8 mouse cellular contexts compared by ENCODE assay signal in genomic region chrX:134275715-134276114, GRCm38 (mm10). TPM values are rescaled to one million over a fixed set of nuclear protein-coding genes. Genes with fewer than 3 reads are reported as not detected.
DNase-seq lines count a peak whose midpoint lies in the region; ATAC-seq and TF ChIP-seq lines count a peak whose summit lies in the region.

No protein-coding gene starts in this region.

- in situ Hi-C loops in CH12.LX (cut with MboI; ENCODE audit: low pct_ligation_motif_present, low pct_unique_long_range_greater_than_20kb, low sequenced_read_pairs), result no loop called here

- dilution Hi-C loops in CH12.LX (cut with MboI; ENCODE audit: extremely low pct_ligation_motif_present, extremely low pct_unique_long_range_greater_than_20kb, low sequenced_read_pairs), result no loop called here

- TF ChIP-seq EP300 in CH12.LX (IDR thresholded peaks at IDR 0.05; ENCODE audit: low read length), result no peak
- TF ChIP-seq EP300 in liver, embryonic 14.5 days (IDR thresholded peaks at IDR 0.05; ENCODE audit: low read depth), result no peak

- DNase-seq in CH12.LX (ENCODE audit: extremely low read depth), result peak; percentile 52
- peak; percentile 4 for DNase-seq in hindbrain, postnatal 0 days (ENCODE audit: low spot score)
- DNase-seq in liver, embryonic 14.5 days (ENCODE audit: low read depth in 3 of 3, low spot score in 3 of 3), result no peak
- DNase-seq in thymus, postnatal 25 days, result no peak
- DNase-seq in natural killer cell, adult 2 months (ENCODE audit: low spot score in 2 of 2), result no peak

- peaks cover 8% of the 10 kb centered on the region for H3K4me1 ChIP-seq in erythroblast, embryonic 14.5 days (ENCODE audit: control insufficient read depth)
- H3K4me1 ChIP-seq in CH12.LX (ENCODE audit: control insufficient read depth in 1 of 2, insufficient read depth in 2 of 2), result peaks cover 0 to 6% of the 10 kb centered on the region in 2 experiments; a peak in 1 of 4 replicates
- H3K4me1 ChIP-seq in embryonic facial prominence, embryonic 15.5 days, result no peaks in the 10 kb centered on the region
- H3K4me1 ChIP-seq in hindbrain, postnatal 0 days (ENCODE audit: insufficient read depth, low read length), result no peaks in the 10 kb centered on the region
- peaks cover 0 to 6% of the 10 kb centered on the region in 2 experiments; a peak in 1 of 4 replicates for H3K4me1 ChIP-seq in liver, embryonic 14.5 days (replicated peaks; ENCODE audit: control insufficient read depth in 2 of 2, insufficient read depth in 2 of 2, low read length in 1 of 2)

- 14% methylated on average over 6 of the region's 6 CpGs for WGBS in embryonic facial prominence, embryonic 15.5 days
- WGBS in hindbrain, postnatal 0 days, result 34% methylated on average over 6 of the region's 6 CpGs
- 31% methylated on average over 6 of the region's 6 CpGs for WGBS in liver, embryonic 14.5 days (ENCODE audit: insufficient replicate concordance)

- no peak for TF ChIP-seq POLR2A in CH12.LX (IDR thresholded peaks at IDR 0.05; ENCODE audit: low read depth, low read length)

- peak overlapping the region; percentile 67 for H3K4me3 ChIP-seq in erythroblast, embryonic 14.5 days (replicated peaks)
- H3K4me3 ChIP-seq in CH12.LX (replicated peaks in 1 of 3; ENCODE audit: low read depth in 2 of 3, low read length in 2 of 3, poor library complexity in 1 of 3), result peak overlapping the region; percentile 54 to 75 (median 66)
- H3K4me3 ChIP-seq in embryonic facial prominence, embryonic 15.5 days (replicated peaks), result peak overlapping the region; percentile 44; the same call in 1 of the 2 replicates
- H3K4me3 ChIP-seq in hindbrain, postnatal 0 days (ENCODE audit: low read length), result no peak overlapping the region
- H3K4me3 ChIP-seq in liver, embryonic 14.5 days (ENCODE audit: insufficient read depth in 1 of 2, low read depth in 2 of 2, low read length in 2 of 2), result peak overlapping the region in 1 of 2 experiments; percentile 62; a peak in 1 of 4 replicates

- H3K9ac ChIP-seq in CH12.LX (ENCODE audit: insufficient read depth, low read depth), result peak overlapping the region; percentile 46; the same call in 1 of the 2 replicates
- H3K9ac ChIP-seq in embryonic facial prominence, embryonic 15.5 days, result no peak overlapping the region
- H3K9ac ChIP-seq in hindbrain, postnatal 0 days (replicated peaks; ENCODE audit: low read length), result no peak overlapping the region
- H3K9ac ChIP-seq in liver, embryonic 14.5 days (replicated peaks), result no peak overlapping the region

- H3K27me3 ChIP-seq in erythroblast, embryonic 14.5 days (ENCODE audit: control insufficient read depth), result no peaks in the 10 kb centered on the region
- no peaks in the 10 kb centered on the region for H3K27me3 ChIP-seq in CH12.LX (replicated peaks)
- H3K27me3 ChIP-seq in embryonic facial prominence, embryonic 15.5 days, result no peaks in the 10 kb centered on the region
- H3K27me3 ChIP-seq in hindbrain, postnatal 0 days (ENCODE audit: insufficient read depth, low read length), result no peaks in the 10 kb centered on the region
- H3K27me3 ChIP-seq in liver, embryonic 14.5 days (ENCODE audit: control insufficient read depth, insufficient read depth, low read length), result no peaks in the 10 kb centered on the region

- ATAC-seq in erythroblast, adult 5-6 weeks (replicated peaks; ENCODE audit: low FRiP score, poor library complexity, severe bottlenecking), result no peak
- ATAC-seq in embryonic facial prominence, embryonic 15.5 days (ENCODE audit: insufficient number of reproducible peaks, low FRiP score, low TSS enrichment, low read depth), result no peak
- no peak for ATAC-seq in hindbrain, postnatal 0 days
- no peak for ATAC-seq in liver, embryonic 14.5 days (ENCODE audit: insufficient read depth)

- H3K4me2 ChIP-seq in CH12.LX (ENCODE audit: insufficient read depth, low read depth, poor library complexity, severe bottlenecking), result peak overlapping the region; percentile 81
- H3K4me2 ChIP-seq in embryonic facial prominence, embryonic 15.5 days (replicated peaks), result peak overlapping the region; percentile 43
- H3K4me2 ChIP-seq in hindbrain, postnatal 0 days (ENCODE audit: low read depth, low read length), result no peak overlapping the region; the same call in 1 of the 2 replicates
- peak overlapping the region; percentile 67 for H3K4me2 ChIP-seq in liver, embryonic 14.5 days (ENCODE audit: low read depth)

- TF ChIP-seq CTCF in CH12.LX (conservative IDR thresholded peaks at IDR 0.05 in 1 of 2, IDR thresholded peaks at IDR 0.05 in 1 of 2; ENCODE audit: low read depth in 2 of 2, low read length in 2 of 2), result no peak
- no peak for TF ChIP-seq CTCF in hindbrain, postnatal 0 days (IDR thresholded peaks at IDR 0.05; ENCODE audit: low read depth)
- no peak for TF ChIP-seq CTCF in liver, embryonic 14.5 days (IDR thresholded peaks at IDR 0.05; ENCODE audit: low read depth)

- H3K9me3 ChIP-seq in erythroblast, embryonic 14.5 days (ENCODE audit: control insufficient read depth, low read length), result no peaks in the 10 kb centered on the region
- H3K9me3 ChIP-seq in CH12.LX (replicated peaks; ENCODE audit: low read length), result no peaks in the 10 kb centered on the region
- H3K9me3 ChIP-seq in embryonic facial prominence, embryonic 15.5 days (replicated peaks), result no peaks in the 10 kb centered on the region
- H3K9me3 ChIP-seq in hindbrain, postnatal 0 days (ENCODE audit: low read length), result no peaks in the 10 kb centered on the region
- H3K9me3 ChIP-seq in liver, embryonic 14.5 days (ENCODE audit: control insufficient read depth, low read length), result no peaks in the 10 kb centered on the region

- peaks cover 9% of the 10 kb centered on the region; the same call in 1 of the 2 replicates for H3K79me2 ChIP-seq in CH12.LX (replicated peaks; ENCODE audit: control insufficient read depth, extremely low read depth, insufficient read depth, poor library complexity, severe bottlenecking)

- TF ChIP-seq RAD21 in CH12.LX (IDR thresholded peaks at IDR 0.05; ENCODE audit: low read depth, low read length), result no peak

- H3K36me3 ChIP-seq in erythroblast, embryonic 14.5 days (ENCODE audit: control insufficient read depth), result no peaks in the 10 kb centered on the region
- H3K36me3 ChIP-seq in CH12.LX (replicated peaks in 1 of 2; ENCODE audit: control insufficient read depth in 1 of 2, insufficient read depth in 1 of 2, low read length in 1 of 2), result peaks cover 0 to 6% of the 10 kb centered on the region in 2 experiments
- H3K36me3 ChIP-seq in embryonic facial prominence, embryonic 15.5 days, result no peaks in the 10 kb centered on the region
- H3K36me3 ChIP-seq in hindbrain, postnatal 0 days (ENCODE audit: insufficient read depth, low read length), result no peaks in the 10 kb centered on the region
- H3K36me3 ChIP-seq in liver, embryonic 14.5 days (replicated peaks; ENCODE audit: control insufficient read depth, insufficient read depth, low read depth), result no peaks in the 10 kb centered on the region

- no peak overlapping the region for H3K27ac ChIP-seq in CH12.LX (ENCODE audit: insufficient read depth, low read depth)
- H3K27ac ChIP-seq in embryonic facial prominence, embryonic 15.5 days (replicated peaks), result no peak overlapping the region
- H3K27ac ChIP-seq in hindbrain, postnatal 0 days, result no peak overlapping the region
- H3K27ac ChIP-seq in liver, embryonic 14.5 days, result no peak overlapping the region

RNA-seq across cellular contexts. Expression of gene Trmt2b, which starts 1.1 kb away (rescaled TPM):
- polyA plus RNA-seq in erythroblast, embryonic 14.5 days (2012), result 0.06 and 0.20 TPM in 2 replicates
- 8.6 and 16.9 TPM in 2 replicates for total RNA-seq in erythroblast, adult 5-6 weeks (2015; ENCODE audit: low replicate concordance)
- total RNA-seq in erythroblast, adult 5-6 weeks (2017; ENCODE audit: low replicate concordance), result 6.6 and 8.2 TPM in 2 replicates
- total RNA-seq in CH12.LX (2012; rRNA removed) (16.7 and 17.6 TPM in 2 replicates), CH12.LX (2014; rRNA removed) (26.4 and 29.8 TPM in 2 replicates)
- 19.2 and 22.7 TPM in 2 replicates for polyA plus RNA-seq in CH12.LX (2012; ENCODE audit: insufficient read length, low read depth)
- polyA plus RNA-seq in embryonic facial prominence, embryonic 15.5 days (2015; fragmentation: Nextera tagmentation; extraction: Ambion mirVana), result 16.6 and 17.5 TPM in 2 replicates
- 6.1 and 6.4 TPM in 2 replicates for total RNA-seq in hindbrain, postnatal 0 days (2014; rRNA removed)
- 6.3 TPM in 2 replicates for polyA plus RNA-seq in hindbrain, postnatal 0 days (2015; fragmentation: Nextera tagmentation; extraction: Ambion mirVana)
- 4.1 and 4.9 TPM in 2 replicates for polyA plus RNA-seq in liver, embryonic 14.5 days (2012; rRNA removed)
- polyA plus RNA-seq in liver, embryonic 14.5 days (2014; fragmentation: Nextera tagmentation; extraction: Ambion mirVana), result 9.5 and 10.0 TPM in 2 replicates

RNA-seq across cellular contexts. Expression of gene Tmem35a, which starts 19.3 kb away (rescaled TPM):
- polyA plus RNA-seq in erythroblast, embryonic 14.5 days (2012), result not detected in 2 replicates
- total RNA-seq in erythroblast, adult 5-6 weeks (2015; ENCODE audit: low replicate concordance), result not detected in 2 replicates
- not detected in 2 replicates for total RNA-seq in erythroblast, adult 5-6 weeks (2017; ENCODE audit: low replicate concordance)
- not detected in 2 replicates for total RNA-seq in CH12.LX (2012; rRNA removed)
- total RNA-seq in CH12.LX (2014; rRNA removed), result not detected in 2 replicates
- not detected in 2 replicates for polyA plus RNA-seq in CH12.LX (2012; ENCODE audit: insufficient read length, low read depth)
- 9.7 and 10.7 TPM in 2 replicates for polyA plus RNA-seq in embryonic facial prominence, embryonic 15.5 days (2015; fragmentation: Nextera tagmentation; extraction: Ambion mirVana)
- 135 and 139 TPM in 2 replicates for total RNA-seq in hindbrain, postnatal 0 days (2014; rRNA removed)
- polyA plus RNA-seq in hindbrain, postnatal 0 days (2015; fragmentation: Nextera tagmentation; extraction: Ambion mirVana), result 92.4 and 93.4 TPM in 2 replicates
- polyA plus RNA-seq in liver, embryonic 14.5 days (2012; rRNA removed), result 0.28 and 0.34 TPM in 2 replicates
- 0.18 and 0.45 TPM in 2 replicates for polyA plus RNA-seq in liver, embryonic 14.5 days (2014; fragmentation: Nextera tagmentation; extraction: Ambion mirVana)

RNA-seq across cellular contexts. Expression of gene Cenpi, which starts 32.2 kb away (rescaled TPM):
- polyA plus RNA-seq in erythroblast, embryonic 14.5 days (2012), result 0.13 and 0.37 TPM in 2 replicates
- total RNA-seq in erythroblast, adult 5-6 weeks (2015; ENCODE audit: low replicate concordance), result 15.6 and 15.9 TPM in 2 replicates
- 12.8 and 15.8 TPM in 2 replicates for total RNA-seq in erythroblast, adult 5-6 weeks (2017; ENCODE audit: low replicate concordance)
- total RNA-seq in CH12.LX (2012; rRNA removed), result 11.6 and 16.7 TPM in 2 replicates
- 40.9 and 48.1 TPM in 2 replicates for total RNA-seq in CH12.LX (2014; rRNA removed)
- polyA plus RNA-seq in CH12.LX (2012; ENCODE audit: insufficient read length, low read depth), result 22.2 and 28.3 TPM in 2 replicates
- polyA plus RNA-seq in embryonic facial prominence, embryonic 15.5 days (2015; fragmentation: Nextera tagmentation; extraction: Ambion mirVana), result 21.9 and 25.0 TPM in 2 replicates
- total RNA-seq in hindbrain, postnatal 0 days (2014; rRNA removed), result 4.7 and 7.4 TPM in 2 replicates
- polyA plus RNA-seq in hindbrain, postnatal 0 days (2015; fragmentation: Nextera tagmentation; extraction: Ambion mirVana), result 6.6 and 6.7 TPM in 2 replicates
- 7.9 and 11.1 TPM in 2 replicates for polyA plus RNA-seq in liver, embryonic 14.5 days (2012; rRNA removed)
- 30.5 and 33.8 TPM in 2 replicates for polyA plus RNA-seq in liver, embryonic 14.5 days (2014; fragmentation: Nextera tagmentation; extraction: Ambion mirVana)

RNA-seq across cellular contexts. Expression of gene Nox1, which starts 54.0 kb away (rescaled TPM):
- polyA plus RNA-seq in erythroblast, embryonic 14.5 days (2012), result not detected in 2 replicates
- total RNA-seq in erythroblast, adult 5-6 weeks (2015; ENCODE audit: low replicate concordance), result not detected in 2 replicates
- total RNA-seq in erythroblast, adult 5-6 weeks (2017; ENCODE audit: low replicate concordance), result 0.28 TPM in 1 of 2 replicates, not detected in the other
- total RNA-seq in CH12.LX (2012; rRNA removed) (0.04 and 0.08 TPM in 2 replicates), CH12.LX (2014; rRNA removed) (0.35 and 0.77 TPM in 2 replicates)
- polyA plus RNA-seq in CH12.LX (2012; ENCODE audit: insufficient read length, low read depth), result 0.47 and 0.61 TPM in 2 replicates
- 0.09 TPM in 1 of 2 replicates, not detected in the other for polyA plus RNA-seq in embryonic facial prominence, embryonic 15.5 days (2015; fragmentation: Nextera tagmentation; extraction: Ambion mirVana)
- total RNA-seq in hindbrain, postnatal 0 days (2014; rRNA removed), result not detected in 2 replicates
- polyA plus RNA-seq in hindbrain, postnatal 0 days (2015; fragmentation: Nextera tagmentation; extraction: Ambion mirVana), result 0.09 and 0.37 TPM in 2 replicates
- polyA plus RNA-seq in liver, embryonic 14.5 days (2012; rRNA removed), result not detected in 2 replicates
- 0.06 TPM in 1 of 2 replicates, not detected in the other for polyA plus RNA-seq in liver, embryonic 14.5 days (2014; fragmentation: Nextera tagmentation; extraction: Ambion mirVana)

Comparison
In these comparisons a context has a peak if more than half of its experiments do, and no peak if none do; other contexts are left out.
1. DNase-seq: peak in CH12.LX (single experiment) and hindbrain, postnatal 0 days (single experiment); none in liver, embryonic 14.5 days (0 of 3), thymus, postnatal 25 days (single experiment) and natural killer cell, adult 2 months (0 of 2).